Mouse (Mus musculus): ENCODE measurements around the gene Unc45b.

GRCm38 (mm10) chr11:82866850-82867564 is 43.3 kb upstream of the Unc45b start:
- TF ChIP-seq POLR2A (IDR thresholded peaks at IDR 0.05; ENCODE audit: insufficient read length, low read depth) (no peak), CEBPB (IDR thresholded peaks at IDR 0.05; ENCODE audit: insufficient read depth, poor library complexity, severe bottlenecking) (no peak), SRF (IDR thresholded peaks at IDR 0.05; ENCODE audit: control insufficient read depth, insufficient read length, low read depth) (no peak), E2F4 (IDR thresholded peaks at IDR 0.05; ENCODE audit: insufficient read depth) (no peak), MYOD1 (IDR thresholded peaks at IDR 0.05; ENCODE audit: control insufficient read depth in 1 of 3, insufficient read length in 2 of 3, low read depth in 2 of 3) (no peak)

Data from myocyte (in vitro differentiated cells).